Mouse (Mus musculus) CH12.LX (cell line): ENCODE data around the gene Cars.

Experiments
- CHD2 ChIP-seq: IDR thresholded peaks from 2 replicates; pipeline ENCODE4 v1.6.1; 2011; ENCODE audit warnings: low read length, improper control_type of control experiment
- CTCF ChIP-seq, 2 experiments: IDR thresholded peaks in 1 of 2; conservative IDR thresholded peaks in 1 of 2; 2 replicates each; pipeline ENCODE4 v1.5.1; 2011 to 2012; ENCODE audit warnings: low read depth in 2 of 2, low read length in 2 of 2, improper control_type of control experiment in 1 of 2, inconsistent platforms in 1 of 2, mild to moderate bottlenecking in 1 of 2, moderate library complexity in 1 of 2
- EP300 ChIP-seq: IDR thresholded peaks from 2 replicates; pipeline ENCODE4 v1.6.1; 2011; ENCODE audit warnings: low read length, improper control_type of control experiment
- ETS1 ChIP-seq: conservative IDR thresholded peaks from 2 replicates; pipeline ENCODE4 v1.6.1; 2012; ENCODE audit warnings: low read depth, mild to moderate bottlenecking, inconsistent platforms, low read length, improper control_type of control experiment, moderate library complexity
- MAX ChIP-seq: IDR thresholded peaks from 2 replicates; pipeline ENCODE4 v1.6.1; 2011; ENCODE audit warnings: low read length, improper control_type of control experiment

- TF ChIP-seq MAX = no peak
- no peak for TF ChIP-seq ETS1
- no peak for TF ChIP-seq CTCF (conservative IDR thresholded peaks at IDR 0.05 in 1 of 2, IDR thresholded peaks at IDR 0.05 in 1 of 2; ENCODE audit: low read depth in 2 of 2, low read length in 2 of 2)
- TF ChIP-seq EP300 = no peak
- TF ChIP-seq CHD2 = no peak
Measured at GRCm38 (mm10) chr7:143513763-143514415, 86.0 kb downstream of the Cars start.
